Mouse (Mus musculus) heart, embryonic 15.5 days (tissue): ENCODE results near the gene Slc22a20. TPM values are rescaled to one million over a fixed set of nuclear protein-coding genes. Genes with fewer than 3 reads are reported as not detected.
A peak's percentile ranks its signal among the peaks of the same experiment; 100 is the strongest.

Experiments used
- ATAC-seq: fragments of 200-750 bp; cut with Nextera tagmentation; replicated peaks from 2 replicates; pipeline ENCODE4 v1.8.0; 2017; ENCODE audit warnings: low read depth, moderate TSS enrichment; ENCODE audit not compliant: insufficient number of reproducible peaks, insufficient read depth, low FRiP score
- H3K27ac ChIP-seq: fragments of 300-500 bp; sonication (generic); 2 replicates; pipeline ENCODE4 v1.5.1; 2015; ENCODE audit warnings: mild to moderate bottlenecking, inconsistent platforms
- H3K27me3 ChIP-seq: fragments of 300-500 bp; sonication (generic); 2 replicates; pipeline ENCODE4 v1.6.1; 2015; ENCODE audit warnings: inconsistent platforms
- H3K36me3 ChIP-seq: fragments of 300-500 bp; sonication (generic); 2 replicates; pipeline ENCODE4 v1.6.1; 2015; ENCODE audit warnings: mild to moderate bottlenecking, inconsistent platforms
- H3K4me1 ChIP-seq: fragments of 300-500 bp; sonication (generic); replicated peaks from 2 replicates; pipeline ENCODE4 v1.6.1; 2015; ENCODE audit warnings: inconsistent platforms
- H3K4me2 ChIP-seq: fragments of 300-500 bp; sonication (generic); 2 replicates; pipeline ENCODE4 v1.6.1; 2015; ENCODE audit warnings: inconsistent platforms, mild to moderate bottlenecking, moderate library complexity
- H3K4me3 ChIP-seq: fragments of 300-500 bp; sonication (generic); 2 replicates; pipeline ENCODE4 v1.5.1; 2015; ENCODE audit warnings: mild to moderate bottlenecking, inconsistent platforms
- H3K9ac ChIP-seq: fragments of 300-500 bp; sonication (generic); 2 replicates; pipeline ENCODE4 v1.6.1; 2015; ENCODE audit warnings: mild to moderate bottlenecking, inconsistent platforms
- H3K9me3 ChIP-seq: fragments of 300-500 bp; sonication (generic); replicated peaks from 2 replicates; pipeline ENCODE4 v1.6.1; 2016; ENCODE audit warnings: inconsistent platforms
- WGBS: fragments of 180-500 bp; shearing (Covaris S2); methylation state at CpG from one replicate; pipeline ENCODE4 v1.1.7; 2015; ENCODE audit warnings: mixed read lengths; 5-methylcytosine and 5-hydroxymethylcytosine counted together
- polyA plus RNA-seq: library from polyadenylated mRNA; unstranded; fragments of >200 nt; fragmentation: Nextera tagmentation; extraction: Ambion mirVana; gene quantifications from 2 replicates; pipeline ENCODE4 v1.2.1, GENCODE M21; 2015

The Slc22a20 gene
- polyA plus RNA-seq, 1 experiment from 2014 or later, result not detected

- Histone ChIP-seq H3K4me2 (peak overlapping the region; percentile 91), H3K4me1 (peaks cover 28% of the 10 kb centered on the region), H3K9ac (peak overlapping the region; percentile 84), H3K4me3 (peak overlapping the region; percentile 79), H3K27me3 (no peaks in the 10 kb centered on the region), H3K27ac (peak overlapping the region; percentile 4; the same call in 1 of the 2 replicates), H3K9me3 (no peaks in the 10 kb centered on the region), H3K36me3 (peaks cover 3% of the 10 kb centered on the region; the same call in 1 of the 2 replicates)
- WGBS, result 86% methylated on average over 2 of the region's 2 CpGs
- no peak for ATAC-seq
Measured at GRCm38 (mm10) chr19:5964804-5965203, 21.1 kb downstream of the Slc22a20 start.

- peaks cover 9% of the 10 kb centered on the region; the same call in 1 of the 2 replicates for H3K36me3 ChIP-seq
- no peaks in the 10 kb centered on the region for H3K27me3 ChIP-seq
- no peaks in the 10 kb centered on the region for H3K9me3 ChIP-seq
- 0% methylated on average over 50 of the region's 50 CpGs for WGBS
- H3K9ac ChIP-seq, result peak within 1 kb of the TSS; percentile 84
- peaks cover 28% of the 10 kb centered on the region for H3K4me1 ChIP-seq
- H3K27ac ChIP-seq, result peak within 1 kb of the TSS; percentile 76
- peak within 1 kb of the TSS; percentile 79 for H3K4me3 ChIP-seq
- H3K4me2 ChIP-seq, result peak within 1 kb of the TSS; percentile 91
- peak; percentile 79 for ATAC-seq
Measured at GRCm38 (mm10) chr19:5963883-5964562, 21.9 kb downstream of the Slc22a20 start, which contains the start of gene Pola2. Gene Pola2 (minus strand): TSS chr19:5964202.

- Histone ChIP-seq H3K4me3 (peak overlapping the region; percentile 79), H3K9ac (peak overlapping the region; percentile 84), H3K27ac (no peak overlapping the region), H3K4me2 (peak overlapping the region; percentile 91), H3K4me1 (peaks cover 28% of the 10 kb centered on the region), H3K9me3 (no peaks in the 10 kb centered on the region), H3K36me3 (peaks cover 18% of the 10 kb centered on the region; the same call in 1 of the 2 replicates), H3K27me3 (no peaks in the 10 kb centered on the region)
- WGBS, result 8% methylated on average over 1 of the region's 1 CpGs
- no peak for ATAC-seq
Measured at GRCm38 (mm10) chr19:5962651-5963050, 23.3 kb downstream of the Slc22a20 start.

- H3K9ac ChIP-seq, result no peak overlapping the region
- no peak overlapping the region for H3K4me2 ChIP-seq
- H3K4me1 ChIP-seq, result peaks cover 42% of the 10 kb centered on the region
- no peak overlapping the region for H3K4me3 ChIP-seq
- 88% methylated on average over 5 of the region's 5 CpGs for WGBS
- no peak overlapping the region for H3K27ac ChIP-seq
- H3K9me3 ChIP-seq, result no peaks in the 10 kb centered on the region
- no peak for ATAC-seq
- H3K36me3 ChIP-seq, result peaks cover 18% of the 10 kb centered on the region; the same call in 1 of the 2 replicates
- H3K27me3 ChIP-seq, result no peaks in the 10 kb centered on the region
Measured at GRCm38 (mm10) chr19:5957371-5957770, 28.6 kb downstream of the Slc22a20 start.

- no peak; the same call in 1 of the 2 replicates for ATAC-seq
- H3K9ac ChIP-seq, result no peak overlapping the region
- no peaks in the 10 kb centered on the region for H3K27me3 ChIP-seq
- no peaks in the 10 kb centered on the region for H3K9me3 ChIP-seq
- no peak overlapping the region for H3K4me3 ChIP-seq
- H3K4me2 ChIP-seq, result peak overlapping the region; percentile 46; the same call in 1 of the 2 replicates
- 18% methylated on average over 3 of the region's 3 CpGs for WGBS
- H3K4me1 ChIP-seq, result peaks cover 46% of the 10 kb centered on the region
- H3K27ac ChIP-seq, result peak overlapping the region; percentile 77
- H3K36me3 ChIP-seq, result peaks cover 18% of the 10 kb centered on the region; the same call in 1 of the 2 replicates
Measured at GRCm38 (mm10) chr19:5956685-5957084, 29.3 kb downstream of the Slc22a20 start.

- ATAC-seq, result peak; percentile 9; the same call in 1 of the 2 replicates
- H3K4me1 ChIP-seq, result peaks cover 47% of the 10 kb centered on the region
- no peaks in the 10 kb centered on the region for H3K27me3 ChIP-seq
- peak overlapping the region; percentile 77 for H3K27ac ChIP-seq
- H3K4me2 ChIP-seq, result peak overlapping the region; percentile 46
- 53% methylated on average over 28 of the region's 28 CpGs for WGBS
- peak overlapping the region; percentile 19 for H3K4me3 ChIP-seq
- no peak overlapping the region for H3K9ac ChIP-seq
- H3K36me3 ChIP-seq, result peaks cover 14% of the 10 kb centered on the region; the same call in 1 of the 2 replicates
- H3K9me3 ChIP-seq, result no peaks in the 10 kb centered on the region
Measured at GRCm38 (mm10) chr19:5955704-5956670, 30.0 kb downstream of the Slc22a20 start.

- ATAC-seq, result no peak
- WGBS, result 84% methylated on average over 10 of the region's 10 CpGs
- H3K27me3 ChIP-seq, result no peaks in the 10 kb centered on the region
- no peak overlapping the region for H3K4me3 ChIP-seq
- H3K9ac ChIP-seq, result no peak overlapping the region
- H3K4me1 ChIP-seq, result peaks cover 47% of the 10 kb centered on the region
- no peaks in the 10 kb centered on the region for H3K9me3 ChIP-seq
- H3K4me2 ChIP-seq, result no peak overlapping the region
- peak overlapping the region; percentile 77 for H3K27ac ChIP-seq
- peaks cover 25% of the 10 kb centered on the region for H3K36me3 ChIP-seq
Measured at GRCm38 (mm10) chr19:5954936-5955335, 31.0 kb downstream of the Slc22a20 start.

GRCm38 (mm10) chr19:5954031-5954710, 31.8 kb downstream of the Slc22a20 start:
- Histone ChIP-seq H3K4me3 (no peak overlapping the region), H3K9ac (no peak overlapping the region), H3K27ac (peak overlapping the region; percentile 77; the same call in 1 of the 2 replicates), H3K9me3 (no peaks in the 10 kb centered on the region), H3K27me3 (no peaks in the 10 kb centered on the region), H3K4me2 (no peak overlapping the region), H3K36me3 (peaks cover 22% of the 10 kb centered on the region), H3K4me1 (peaks cover 47% of the 10 kb centered on the region)
- no peak for ATAC-seq
- WGBS, result 72% methylated on average over 22 of the region's 22 CpGs

GRCm38 (mm10) chr19:5953201-5953770, 32.7 kb downstream of the Slc22a20 start:
- no peaks in the 10 kb centered on the region for H3K9me3 ChIP-seq
- H3K4me1 ChIP-seq, result peaks cover 47% of the 10 kb centered on the region
- ATAC-seq, result no peak
- H3K27ac ChIP-seq, result peak overlapping the region; percentile 89
- peaks cover 18% of the 10 kb centered on the region for H3K36me3 ChIP-seq
- WGBS, result 68% methylated on average over 19 of the region's 19 CpGs
- H3K9ac ChIP-seq, result no peak overlapping the region
- no peaks in the 10 kb centered on the region for H3K27me3 ChIP-seq
- no peak overlapping the region for H3K4me2 ChIP-seq
- no peak overlapping the region for H3K4me3 ChIP-seq

GRCm38 (mm10) chr19:5952071-5952691, 33.8 kb downstream of the Slc22a20 start:
- ATAC-seq, result peak; percentile 65
- H3K4me1 ChIP-seq, result peaks cover 47% of the 10 kb centered on the region
- H3K4me3 ChIP-seq, result peak overlapping the region; percentile 18
- H3K27ac ChIP-seq, result peak overlapping the region; percentile 89
- H3K36me3 ChIP-seq, result peaks cover 18% of the 10 kb centered on the region
- H3K9ac ChIP-seq, result peak overlapping the region; percentile 17; the same call in 1 of the 2 replicates
- H3K27me3 ChIP-seq, result no peaks in the 10 kb centered on the region
- H3K9me3 ChIP-seq, result no peaks in the 10 kb centered on the region
- 36% methylated on average over 13 of the region's 13 CpGs for WGBS
- H3K4me2 ChIP-seq, result peak overlapping the region; percentile 44
